ENCODE assay signal across 19 mouse cellular contexts in the genomic region with DNA sequence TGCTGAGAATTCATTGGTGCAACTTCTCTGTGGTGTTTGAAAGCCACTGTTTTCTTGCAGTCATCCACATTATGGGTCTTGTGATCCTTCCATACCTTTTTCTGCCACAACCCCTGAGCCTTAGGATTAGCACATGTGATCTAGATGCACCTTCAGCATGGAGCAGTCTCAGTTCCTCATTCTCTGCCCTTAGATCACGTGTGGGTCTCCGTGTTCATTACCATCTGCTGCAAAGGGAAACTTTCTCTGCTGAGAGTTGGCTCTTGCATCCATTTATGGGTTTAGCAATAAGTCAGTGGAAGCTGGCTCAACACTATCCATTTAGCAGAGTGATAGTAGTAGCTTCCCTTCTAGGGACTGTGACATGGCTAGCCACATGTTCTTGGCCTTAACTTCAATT.
A peak's percentile ranks its signal among the peaks of the same experiment; 100 is the strongest.
DNase-seq lines count a peak whose midpoint lies in the region.
"Had no signal": no experiment of that assay in that cellular context is flagged by ENCODE, and none has a peak within 500 bp of the region (broad histone marks: within the 10 kb centered on the region; RNA-seq: fewer than 3 reads in every experiment).

No protein-coding gene starts in this region.

- H3K27me3 ChIP-seq in splenic B cell, adult 2 months (ENCODE audit: control insufficient read depth, insufficient read depth, low read length, poor library complexity, severe bottlenecking), result no peaks in the 10 kb centered on the region
- H3K27me3 ChIP-seq: forebrain, embryonic 13.5 days; hindbrain, embryonic 12.5 days had no signal

- no peaks in the 10 kb centered on the region for H3K79me2 ChIP-seq in macrophage (ENCODE audit: inconsistent target)

- 0% methylated on average over 2 of the region's 2 CpGs for WGBS in macrophage (ENCODE audit: missing documents)

- no peaks in the 10 kb centered on the region for H3K36me3 ChIP-seq in macrophage (ENCODE audit: inconsistent target)
- no peaks in the 10 kb centered on the region for H3K36me3 ChIP-seq in splenic B cell, adult 2 months (ENCODE audit: control insufficient read depth, insufficient read depth, low read length, poor library complexity, severe bottlenecking)
- H3K36me3 ChIP-seq: heart, embryonic 10.5 days; hindbrain, embryonic 12.5 days had no signal

- no peak overlapping the region for H3K4me3 ChIP-seq in macrophage (ENCODE audit: inconsistent target)
- H3K4me3 ChIP-seq: forebrain, embryonic 13.5 days; heart, embryonic 10.5 days; hindbrain, embryonic 12.5 days had no signal

- peak; percentile 9 for DNase-seq in heart, adult 8-10 months (ENCODE audit: low spot score)
- DNase-seq in heart, postnatal 4 days, result no peak
- peak; percentile 23 to 33 for DNase-seq in spleen, postnatal 36 days (ENCODE audit: low spot score in 2 of 2)
- no peak for DNase-seq in spleen, postnatal 10 days (ENCODE audit: low spot score in 2 of 2)
- peak; percentile 66 for DNase-seq in splenic B cell, adult 2 months (ENCODE audit: low read depth, low spot score)
- DNase-seq in cerebellum, postnatal 36 days, result no peak
- no peak for DNase-seq in urinary bladder, postnatal 10 days (ENCODE audit: low spot score)
- DNase-seq: adrenal gland, adult 2 months; cerebellum, adult 8-10 months; gastrocnemius, postnatal 36 days; lung, postnatal 14 days; right cerebral cortex, postnatal 14 days; thymus, adult 18-20 months; thymus, postnatal 36 days had no signal

- H3K27ac ChIP-seq in macrophage, result peak overlapping the region; percentile 71
- H3K27ac ChIP-seq: forebrain, embryonic 13.5 days; heart, embryonic 10.5 days; hindbrain, embryonic 12.5 days; kidney, postnatal 0 days had no signal

Comparison
In these comparisons a context has a peak if more than half of its experiments do, and no peak if none do; other contexts are left out.
1. DNase-seq: peak in heart, adult 8-10 months (single experiment), spleen, postnatal 36 days (2 of 2) and splenic B cell, adult 2 months (single experiment); none in heart, postnatal 4 days (single experiment), spleen, postnatal 10 days (0 of 2), cerebellum, postnatal 36 days (0 of 2) and urinary bladder, postnatal 10 days (single experiment).